Mouse (Mus musculus) intestine, postnatal 0 days (tissue): Measurements from ENCODE around the gene Ctbp2. TPM values are rescaled to one million over a fixed set of nuclear protein-coding genes. Genes with fewer than 3 reads are reported as not detected.

Experiments
- ATAC-seq: fragments of 200-750 bp; cut with Nextera tagmentation; 2 replicates; pipeline ENCODE4 v1.8.0; 2017; ENCODE audit warnings: mild to moderate bottlenecking, moderate TSS enrichment, moderate library complexity
- H3K27ac ChIP-seq: fragments of 300-500 bp; sonication (generic); 2 replicates; pipeline ENCODE4 v1.5.1; 2014; ENCODE audit warnings: mild to moderate bottlenecking, low read depth, low read length, moderate library complexity
- H3K27me3 ChIP-seq: fragments of 300-500 bp; sonication (generic); replicated peaks from 2 replicates; pipeline ENCODE4 v1.6.1; 2014; ENCODE audit warnings: low read length, mixed read lengths; ENCODE audit not compliant: control insufficient read depth, insufficient read depth
- H3K36me3 ChIP-seq: fragments of 300-500 bp; sonication (generic); 2 replicates; pipeline ENCODE4 v1.6.1; 2014; ENCODE audit warnings: mild to moderate bottlenecking, moderate library complexity; ENCODE audit not compliant: control insufficient read depth, insufficient read depth
- H3K4me1 ChIP-seq: fragments of 300-500 bp; sonication (generic); replicated peaks from 2 replicates; pipeline ENCODE4 v1.6.1; 2014; ENCODE audit warnings: antibody characterized with exemption, low read length, mixed read lengths; ENCODE audit not compliant: control insufficient read depth, insufficient read depth
- H3K4me2 ChIP-seq: fragments of 300-500 bp; sonication (generic); replicated peaks from 2 replicates; pipeline ENCODE4 v1.6.1; 2014; ENCODE audit warnings: low read depth, mild to moderate bottlenecking, moderate library complexity
- H3K4me3 ChIP-seq: fragments of 300-500 bp; sonication (generic); 2 replicates; pipeline ENCODE4 v1.5.1; 2014; ENCODE audit warnings: low read depth, low read length
- H3K9ac ChIP-seq: fragments of 300-500 bp; sonication (generic); 2 replicates; pipeline ENCODE4 v1.6.1; 2014; ENCODE audit warnings: mild to moderate bottlenecking, low read depth, low read length
- H3K9me3 ChIP-seq: fragments of 300-500 bp; sonication (generic); 2 replicates; pipeline ENCODE4 v1.6.1; 2016; ENCODE audit warnings: mixed run types; ENCODE audit not compliant: control insufficient read depth
- CTCF ChIP-seq: sonication (generic); IDR thresholded peaks from 2 replicates; pipeline ENCODE4 v1.5.1; 2016; ENCODE audit warnings: low read depth, mild to moderate bottlenecking, control low read depth, antibody characterized with exemption, moderate library complexity
- WGBS: fragments of 180-500 bp; shearing (Covaris S2); extraction: QIAGEN DNeasy Blood & Tissue Kit; methylation state at CpG from one replicate; pipeline ENCODE4 v1.1.7; 2014; 5-methylcytosine and 5-hydroxymethylcytosine counted together
- polyA plus RNA-seq: library from polyadenylated mRNA; unstranded; fragments of >200 nt; fragmentation: Nextera tagmentation; extraction: Ambion mirVana; gene quantifications from 2 replicates; pipeline ENCODE4 v1.2.1, GENCODE M21; 2015

Gene Ctbp2
- polyA plus RNA-seq, result 42.2 and 42.6 TPM in 2 replicates

- ATAC-seq, result peak; percentile 93
- Histone ChIP-seq H3K27ac (peak within 1 kb of the TSS; percentile 99), H3K9ac (peak within 1 kb of the TSS; percentile 94), H3K4me1 (peaks cover 9% of the 10 kb centered on the region; the same call in 1 of the 2 replicates), H3K4me3 (peak within 1 kb of the TSS; percentile 91), H3K27me3 (no peaks in the 10 kb centered on the region), H3K36me3 (no peaks in the 10 kb centered on the region), H3K9me3 (no peaks in the 10 kb centered on the region), H3K4me2 (peak within 1 kb of the TSS; percentile 92)
- peak; percentile 83 for TF ChIP-seq CTCF
- under 1% methylated on average over 59 of the region's 59 CpGs for WGBS
Observed at GRCm38 (mm10) chr7:133123999-133124700, at the start of gene Ctbp2. Ctbp2 (minus strand) TSS chr7:133124354.

- no peak overlapping the region for H3K4me2 ChIP-seq
- H3K4me3 ChIP-seq, result no peak overlapping the region
- 81% methylated on average over 4 of the region's 4 CpGs for WGBS
- H3K9me3 ChIP-seq, result no peaks in the 10 kb centered on the region
- H3K36me3 ChIP-seq, result no peaks in the 10 kb centered on the region
- no peaks in the 10 kb centered on the region for H3K27me3 ChIP-seq
- no peaks in the 10 kb centered on the region for H3K4me1 ChIP-seq
- H3K27ac ChIP-seq, result no peak overlapping the region
- no peak overlapping the region for H3K9ac ChIP-seq
- no peak for ATAC-seq
- no peak for TF ChIP-seq CTCF
Observed at GRCm38 (mm10) chr7:133171403-133172032, 47.4 kb upstream of the Ctbp2 start.

- Histone ChIP-seq H3K9me3 (no peaks in the 10 kb centered on the region), H3K9ac (no peak overlapping the region), H3K4me3 (no peak overlapping the region), H3K27me3 (no peaks in the 10 kb centered on the region), H3K36me3 (no peaks in the 10 kb centered on the region), H3K4me1 (peaks cover 11% of the 10 kb centered on the region), H3K4me2 (no peak overlapping the region), H3K27ac (no peak overlapping the region)
- no peak for ATAC-seq
- 84% methylated on average over 3 of the region's 3 CpGs for WGBS
- TF ChIP-seq CTCF, result no peak
Observed at GRCm38 (mm10) chr7:133168928-133169327, 44.8 kb upstream of the Ctbp2 start.

GRCm38 (mm10) chr7:133167903-133168302, 43.7 kb upstream of the Ctbp2 start:
- no peaks in the 10 kb centered on the region for H3K27me3 ChIP-seq
- no peaks in the 10 kb centered on the region for H3K36me3 ChIP-seq
- H3K9me3 ChIP-seq, result no peaks in the 10 kb centered on the region
- H3K4me2 ChIP-seq, result no peak overlapping the region
- H3K4me3 ChIP-seq, result no peak overlapping the region
- H3K9ac ChIP-seq, result no peak overlapping the region
- H3K4me1 ChIP-seq, result peaks cover 11% of the 10 kb centered on the region
- 76% methylated on average over 2 of the region's 2 CpGs for WGBS
- ATAC-seq, result no peak
- no peak overlapping the region for H3K27ac ChIP-seq
- TF ChIP-seq CTCF, result no peak

- no peak overlapping the region for H3K4me3 ChIP-seq
- ATAC-seq, result peak; percentile 39
- H3K27ac ChIP-seq, result peak overlapping the region; percentile 57
- no peaks in the 10 kb centered on the region for H3K9me3 ChIP-seq
- 9% methylated on average over 2 of the region's 2 CpGs for WGBS
- TF ChIP-seq CTCF, result no peak
- peaks cover 22% of the 10 kb centered on the region for H3K4me1 ChIP-seq
- H3K9ac ChIP-seq, result no peak overlapping the region
- no peaks in the 10 kb centered on the region for H3K36me3 ChIP-seq
- H3K4me2 ChIP-seq, result no peak overlapping the region
- H3K27me3 ChIP-seq, result no peaks in the 10 kb centered on the region
Observed at GRCm38 (mm10) chr7:133164770-133165169, 40.6 kb upstream of the Ctbp2 start.

- peaks cover 22% of the 10 kb centered on the region for H3K4me1 ChIP-seq
- H3K27ac ChIP-seq, result peak overlapping the region; percentile 60
- H3K36me3 ChIP-seq, result no peaks in the 10 kb centered on the region
- H3K9ac ChIP-seq, result no peak overlapping the region
- no peaks in the 10 kb centered on the region for H3K27me3 ChIP-seq
- 23% methylated on average over 5 of the region's 5 CpGs for WGBS
- H3K4me3 ChIP-seq, result no peak overlapping the region
- TF ChIP-seq CTCF, result no peak
- no peaks in the 10 kb centered on the region for H3K9me3 ChIP-seq
- peak overlapping the region; percentile 38 for H3K4me2 ChIP-seq
- ATAC-seq, result peak; percentile 74
Observed at GRCm38 (mm10) chr7:133163011-133163410, 38.9 kb upstream of the Ctbp2 start.
